ENCODE assay signal across 20 mouse cellular contexts in the genomic region with DNA sequence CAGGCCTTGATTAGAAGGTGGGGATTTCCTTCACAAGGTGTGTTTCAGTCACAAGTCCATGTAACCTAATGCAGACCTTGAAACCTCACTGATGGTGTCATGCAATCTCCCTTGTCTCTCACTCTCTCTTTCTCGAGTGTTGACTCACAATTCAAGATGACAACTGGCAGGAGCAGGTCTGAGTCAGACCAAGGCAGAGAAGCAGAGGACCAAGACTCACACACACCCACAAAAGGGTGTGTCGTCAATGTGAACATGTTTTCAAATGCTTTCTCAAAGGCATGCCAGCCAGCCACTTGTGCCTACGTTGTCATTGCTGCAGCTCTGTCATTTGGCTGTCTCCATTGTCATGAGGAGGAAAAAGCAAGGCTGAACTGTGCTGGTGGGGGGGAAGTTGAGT. TPM values are rescaled to one million over a fixed set of nuclear protein-coding genes. Genes with fewer than 3 reads are reported as not detected.
A peak's percentile ranks its signal among the peaks of the same experiment; 100 is the strongest.
DNase-seq lines count a peak whose midpoint lies in the region; ATAC-seq lines count a peak whose summit lies in the region.
"Had no signal": no experiment of that assay in that cellular context is flagged by ENCODE, and none has a peak within 500 bp of the region (broad histone marks: within the 10 kb centered on the region; RNA-seq: fewer than 3 reads in every experiment).

No protein-coding gene starts in this region.

- no peak overlapping the region for H3K27ac ChIP-seq in intestine, embryonic 15.5 days
- H3K27ac ChIP-seq: hindbrain, embryonic 15.5 days; kidney, embryonic 15.5 days; limb, embryonic 12.5 days; liver, embryonic 14.5 days; neural tube, embryonic 15.5 days had no signal

- H3K9ac ChIP-seq in intestine, embryonic 15.5 days = no peak overlapping the region
- H3K9ac ChIP-seq: hindbrain, embryonic 15.5 days; kidney, embryonic 15.5 days; limb, embryonic 12.5 days; liver, embryonic 14.5 days; neural tube, embryonic 15.5 days had no signal

- DNase-seq in adrenal gland, adult 2 months = peak; percentile 40
- DNase-seq in adrenal gland, adult 8-10 months = no peak
- DNase-seq in 3134 (ENCODE audit: extremely low read depth, insufficient read length, low spot score) = peak; percentile 50
- peak; percentile 48 for DNase-seq in ZHBTc4 (ENCODE audit: low read depth, low spot score)
- no peak for DNase-seq in gastrocnemius, postnatal 36 days
- DNase-seq in cerebellum, adult 11 months = no peak
- DNase-seq in cerebellum, adult 18-20 months = no peak
- DNase-seq: cerebellum, adult 2 months; embryo, embryonic 11 days; gastrocnemius, postnatal 10 days; heart, postnatal 14 days; retina, postnatal 1 day had no signal

- no peaks in the 10 kb centered on the region for H3K36me3 ChIP-seq in intestine, embryonic 15.5 days
- H3K36me3 ChIP-seq: hindbrain, embryonic 15.5 days; kidney, embryonic 15.5 days; neural tube, embryonic 15.5 days had no signal

- no peaks in the 10 kb centered on the region for H3K27me3 ChIP-seq in intestine, embryonic 15.5 days (replicated peaks)
- H3K27me3 ChIP-seq: hindbrain, embryonic 15.5 days; kidney, embryonic 15.5 days; limb, embryonic 12.5 days; neural tube, embryonic 15.5 days had no signal

- intact Hi-C loops in gastrocnemius, postnatal 36 days (cut with DNase I) = no loop called here

- no peaks in the 10 kb centered on the region for H3K4me1 ChIP-seq in intestine, embryonic 15.5 days (replicated peaks)
- H3K4me1 ChIP-seq: limb, embryonic 12.5 days had no signal

- 0 out of 2 replicates have a peak, but pooled peaks have one; percentile 15 for ATAC-seq in intestine, embryonic 15.5 days
- ATAC-seq: forebrain, embryonic 14.5 days; lung, postnatal 0 days had no signal

- H3K4me2 ChIP-seq in intestine, embryonic 15.5 days (replicated peaks) = no peak overlapping the region
- H3K4me2 ChIP-seq: hindbrain, embryonic 15.5 days; kidney, embryonic 15.5 days; limb, embryonic 12.5 days; neural tube, embryonic 15.5 days had no signal

- no peak overlapping the region for H3K4me3 ChIP-seq in intestine, embryonic 15.5 days (replicated peaks)
- H3K4me3 ChIP-seq: hindbrain, embryonic 15.5 days; kidney, embryonic 15.5 days; limb, embryonic 12.5 days; neural tube, embryonic 15.5 days had no signal

- no peaks in the 10 kb centered on the region for H3K9me3 ChIP-seq in intestine, embryonic 15.5 days
- H3K9me3 ChIP-seq: hindbrain, embryonic 15.5 days; kidney, embryonic 15.5 days; limb, embryonic 12.5 days; neural tube, embryonic 15.5 days had no signal

- WGBS in intestine, embryonic 15.5 days = 58% methylated on average over 3 of the region's 3 CpGs

RNA-seq across cellular contexts. Expression of gene Elovl6, which starts 56.6 kb away (rescaled TPM):
- total RNA-seq in adrenal gland, adult 2 months (2021) = 10 to 100 TPM; 59.0 to 96.0 TPM
- 111 and 121 TPM in 2 replicates for polyA plus RNA-seq in adrenal gland, adult 2 months (2012; rRNA removed)
- 10 to 100 TPM; 37.7 to 86.6 (median 48.4) TPM for total RNA-seq in adrenal gland, adult 8-10 months (2022)
- polyA plus RNA-seq in intestine, embryonic 15.5 days (2015; fragmentation: Nextera tagmentation; extraction: Ambion mirVana) = 46.4 and 47.8 TPM in 2 replicates
- total RNA-seq in gastrocnemius, postnatal 36 days (2021) = under 1 TPM; 0.56 to 0.79 TPM

Comparison
In these comparisons a context has a peak if more than half of its experiments do, and no peak if none do; other contexts are left out.
1. DNase-seq: peak in adrenal gland, adult 2 months (single experiment), 3134 (single experiment) and ZHBTc4 (single experiment); none in adrenal gland, adult 8-10 months (single experiment), gastrocnemius, postnatal 36 days (0 of 2), cerebellum, adult 11 months (single experiment) and cerebellum, adult 18-20 months (0 of 2).
2. RNA of gene Elovl6, which starts 56.6 kb away (total RNA-seq): 59.0 to 96.0 TPM in adrenal gland, adult 2 months and 37.7 to 86.6 TPM in adrenal gland, adult 8-10 months; 0.56 to 0.79 TPM in gastrocnemius, postnatal 36 days; every median in the first group is over 10 times any median in the second.